Mouse (Mus musculus) induced T-regulatory cell, adult 2 months (primary cell): ENCODE data around the gene Kansl2.
A peak's percentile ranks its signal among the peaks of the same experiment; 100 is the strongest.
"Not testable (repeated sequence)": the region's sequence is repeated elsewhere in the genome, so short reads cannot be mapped to it uniquely, and the experiment has no call there.

Source experiments
- DNase-seq: peaks from one replicate; pipeline ENCODE4 v3.0.0-alpha.2; 2012; ENCODE audit warnings: low read depth

Kansl2 gene

GRCm38 (mm10) chr15:98536828-98537510, 2.9 kb upstream of the Kansl2 start:
- DNase-seq: no peak

GRCm38 (mm10) chr15:98535921-98536320, 1.9 kb upstream of the Kansl2 start:
- no peak for DNase-seq

GRCm38 (mm10) chr15:98533035-98533531, 981 bp downstream of the Kansl2 start:
- DNase-seq: peak; percentile 56

- DNase-seq: no peak
Observed at GRCm38 (mm10) chr15:98532281-98532680, 1.8 kb downstream of the Kansl2 start.

GRCm38 (mm10) chr15:98528066-98528563, 5.9 kb downstream of the Kansl2 start:
- DNase-seq: no peak

- DNase-seq: no peak
Observed at GRCm38 (mm10) chr15:98527056-98527771, 6.8 kb downstream of the Kansl2 start.

- DNase-seq: no peak
Observed at GRCm38 (mm10) chr15:98526057-98526456, 8.0 kb downstream of the Kansl2 start.

GRCm38 (mm10) chr15:98521245-98521644, 12.8 kb downstream of the Kansl2 start:
- no peak for DNase-seq

- peak; percentile 82 for DNase-seq
Observed at GRCm38 (mm10) chr15:98517380-98518355, 16.4 kb downstream of the Kansl2 start.

GRCm38 (mm10) chr15:98514845-98515244, 19.2 kb downstream of the Kansl2 start:
- not testable (repeated sequence) for DNase-seq

- peak; percentile 82 for DNase-seq
Observed at GRCm38 (mm10) chr15:98514146-98514545, 19.9 kb downstream of the Kansl2 start.

GRCm38 (mm10) chr15:98513676-98514075, 20.4 kb downstream of the Kansl2 start:
- DNase-seq: peak; percentile 58

- DNase-seq: peak; percentile 49
Observed at GRCm38 (mm10) chr15:98512799-98513321, 21.2 kb downstream of the Kansl2 start.

- no peak for DNase-seq
Observed at GRCm38 (mm10) chr15:98512232-98512631, 21.8 kb downstream of the Kansl2 start.

GRCm38 (mm10) chr15:98511386-98511928, 22.6 kb downstream of the Kansl2 start:
- peak; percentile 72 for DNase-seq

- peak; percentile 93 for DNase-seq
Observed at GRCm38 (mm10) chr15:98510438-98511385, 23.4 kb downstream of the Kansl2 start.

GRCm38 (mm10) chr15:98509387-98509786, 24.7 kb downstream of the Kansl2 start:
- DNase-seq: no peak

- no peak for DNase-seq
Observed at GRCm38 (mm10) chr15:98507321-98507720, 26.7 kb downstream of the Kansl2 start.

GRCm38 (mm10) chr15:98506253-98506957, 27.7 kb downstream of the Kansl2 start:
- DNase-seq: peak; percentile 35
